ENCODE assay signal across 7 mouse cellular contexts in the genomic region with DNA sequence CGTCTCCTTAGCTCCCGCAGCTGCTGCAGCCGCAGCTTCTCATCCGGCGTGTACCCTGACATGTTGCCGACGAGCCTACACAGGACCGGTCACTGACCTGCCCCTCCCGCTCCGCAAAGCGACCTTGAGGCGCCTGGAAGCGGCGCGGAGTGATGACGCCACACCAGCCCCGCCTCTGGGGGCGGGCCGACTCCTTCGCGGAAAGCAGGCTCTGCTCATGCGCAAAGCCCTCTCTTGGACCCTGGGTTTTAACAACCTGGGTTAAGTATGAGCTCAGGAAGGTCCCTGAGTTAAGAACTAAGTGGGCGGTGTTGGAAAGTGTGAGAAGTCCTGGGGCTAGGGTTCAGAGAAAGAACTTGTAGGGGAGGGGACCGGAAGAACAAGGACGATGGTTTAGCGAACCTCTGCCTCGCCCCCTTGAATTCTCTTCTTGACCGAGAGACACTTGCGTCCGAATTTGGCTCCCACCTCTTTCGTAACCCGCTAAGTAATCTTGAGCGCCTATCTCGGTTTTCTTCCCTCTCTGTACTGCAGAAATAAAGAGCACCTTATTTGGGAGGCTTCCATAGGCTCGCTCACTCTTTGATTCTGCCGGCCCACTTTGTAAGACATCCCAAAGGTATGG. TPM values are rescaled to one million over a fixed set of nuclear protein-coding genes. Genes with fewer than 3 reads are reported as not detected.
DNase-seq lines count a peak whose midpoint lies in the region; ATAC-seq lines count a peak whose summit lies in the region.

A gene (minus strand): TSS at position 146 of the 625 bp plus-strand sequence.

- peak; percentile 99 for DNase-seq in adrenal gland, postnatal 10 days
- DNase-seq in embryonic facial prominence, embryonic 10.5 days (ENCODE audit: low spot score) = peak; percentile 98
- DNase-seq in kidney, adult 11 months = peak; percentile 93
- peak; percentile 99 for DNase-seq in limb, embryonic 10.5 days (ENCODE audit: low spot score)
- peak; percentile 91 for DNase-seq in spleen, adult 12 weeks (ENCODE audit: low spot score)

- H3K9me3 ChIP-seq in embryonic facial prominence, embryonic 10.5 days = no peaks in the 10 kb centered on the region
- H3K9me3 ChIP-seq in limb, embryonic 10.5 days (replicated peaks) = no peaks in the 10 kb centered on the region
- H3K9me3 ChIP-seq in midbrain, embryonic 13.5 days = no peaks in the 10 kb centered on the region

- peak within 1 kb of the TSS; percentile 86 for H3K27ac ChIP-seq in embryonic facial prominence, embryonic 10.5 days (replicated peaks)
- peak within 1 kb of the TSS; percentile 86 for H3K27ac ChIP-seq in limb, embryonic 10.5 days
- H3K27ac ChIP-seq in midbrain, embryonic 13.5 days = peak within 1 kb of the TSS; percentile 51

- H3K36me3 ChIP-seq in embryonic facial prominence, embryonic 10.5 days (replicated peaks) = peaks cover 22% of the 10 kb centered on the region
- peaks cover 23% of the 10 kb centered on the region for H3K36me3 ChIP-seq in limb, embryonic 10.5 days
- peaks cover 14% of the 10 kb centered on the region for H3K36me3 ChIP-seq in midbrain, embryonic 13.5 days

- peak within 1 kb of the TSS; percentile 96 for H3K4me3 ChIP-seq in embryonic facial prominence, embryonic 10.5 days
- peak within 1 kb of the TSS; percentile 85 for H3K4me3 ChIP-seq in limb, embryonic 10.5 days
- peak within 1 kb of the TSS; percentile 94 for H3K4me3 ChIP-seq in midbrain, embryonic 13.5 days (replicated peaks)

- peak within 1 kb of the TSS; percentile 96 for H3K4me2 ChIP-seq in midbrain, embryonic 13.5 days (replicated peaks)

- ATAC-seq in granulocyte monocyte progenitor cell, adult 5-6 weeks (replicated peaks; ENCODE audit: poor library complexity, severe bottlenecking) = peak; percentile 96
- ATAC-seq in midbrain, embryonic 13.5 days = peak; percentile 97

- under 1% methylated on average over 36 of the region's 36 CpGs for WGBS in embryonic facial prominence, embryonic 10.5 days
- WGBS in limb, embryonic 10.5 days = under 1% methylated on average over 36 of the region's 36 CpGs
- WGBS in midbrain, embryonic 13.5 days = under 1% methylated on average over 36 of the region's 36 CpGs

- peaks cover 15% of the 10 kb centered on the region for H3K4me1 ChIP-seq in embryonic facial prominence, embryonic 10.5 days
- peaks cover 10% of the 10 kb centered on the region for H3K4me1 ChIP-seq in limb, embryonic 10.5 days
- peaks cover 13% of the 10 kb centered on the region for H3K4me1 ChIP-seq in midbrain, embryonic 13.5 days (replicated peaks)

- H3K27me3 ChIP-seq in embryonic facial prominence, embryonic 10.5 days (replicated peaks; ENCODE audit: low read depth, poor library complexity, severe bottlenecking) = no peaks in the 10 kb centered on the region
- no peaks in the 10 kb centered on the region for H3K27me3 ChIP-seq in limb, embryonic 10.5 days (ENCODE audit: low read depth, poor library complexity, severe bottlenecking)
- H3K27me3 ChIP-seq in midbrain, embryonic 13.5 days = no peaks in the 10 kb centered on the region

- peak within 1 kb of the TSS; percentile 93 for H3K9ac ChIP-seq in midbrain, embryonic 13.5 days (replicated peaks)

RNA-seq across cellular contexts. Expression of the gene that starts here (rescaled TPM):
- total RNA-seq in adrenal gland, postnatal 10 days (2021) = 100 to 1,000 TPM; 482 to 529 TPM
- 310 and 312 TPM in 2 replicates for polyA plus RNA-seq in embryonic facial prominence, embryonic 10.5 days (2016; fragmentation: Nextera tagmentation; extraction: Ambion mirVana)
- total RNA-seq in granulocyte monocyte progenitor cell, adult 5-6 weeks (2014; fragmentation: Nextera tagmentation) = 158 and 183 TPM in 2 replicates
- 46.9 and 72.7 TPM in 2 replicates for total RNA-seq in granulocyte monocyte progenitor cell, adult 5-6 weeks (2017)
- 321 and 322 TPM in 2 replicates for polyA plus RNA-seq in limb, embryonic 10.5 days (2016; fragmentation: Nextera tagmentation; extraction: Ambion mirVana)
- 280 and 282 TPM in 2 replicates for polyA plus RNA-seq in midbrain, embryonic 13.5 days (2015; fragmentation: Nextera tagmentation; extraction: Ambion mirVana)

Comparison
In these comparisons a context has a peak if more than half of its experiments do, and no peak if none do; other contexts are left out.
1. Peak in every context shown above with its lines: DNase-seq, ATAC-seq, H3K4me3 ChIP-seq and H3K27ac ChIP-seq.